Mouse (Mus musculus): ENCODE data around the gene Ly6g6d.

GRCm38 (mm10) chr17:35050126-35050750, 27.6 kb downstream of the Ly6g6d start:
- TF ChIP-seq GATA1 (IDR thresholded peaks at IDR 0.05; ENCODE audit: borderline replicate concordance, low read length) = no peak
- TF ChIP-seq FLI1 (IDR thresholded peaks at IDR 0.05; ENCODE audit: low read length) = no peak

Measured in megakaryocyte, embryonic 14.5 days (primary cell).